Mouse (Mus musculus) hindbrain, embryonic 13.5 days (tissue): ENCODE data around the gene Ung. TPM values are rescaled to one million over a fixed set of nuclear protein-coding genes. Genes with fewer than 3 reads are reported as not detected.

Source experiments
- ATAC-seq: fragments of 200-750 bp; cut with Nextera tagmentation; 2 replicates; pipeline ENCODE4 v1.8.0; 2017; ENCODE audit warnings: moderate TSS enrichment; ENCODE audit not compliant: low FRiP score
- H3K27ac ChIP-seq: fragments of 300-500 bp; sonication (generic); 2 replicates; pipeline ENCODE4 v1.5.1; 2015; ENCODE audit warnings: inconsistent platforms, mild to moderate bottlenecking, moderate library complexity
- H3K27me3 ChIP-seq: fragments of 300-500 bp; sonication (generic); 2 replicates; pipeline ENCODE4 v1.6.1; 2015; ENCODE audit warnings: mild to moderate bottlenecking, inconsistent platforms
- H3K36me3 ChIP-seq: fragments of 300-500 bp; sonication (generic); 2 replicates; pipeline ENCODE4 v1.6.1; 2015; ENCODE audit warnings: mild to moderate bottlenecking, inconsistent platforms
- H3K4me1 ChIP-seq: fragments of 300-500 bp; sonication (generic); replicated peaks from 2 replicates; pipeline ENCODE4 v1.6.1; 2015; ENCODE audit warnings: inconsistent platforms
- H3K4me2 ChIP-seq: fragments of 300-500 bp; sonication (generic); 2 replicates; pipeline ENCODE4 v1.6.1; 2015; ENCODE audit warnings: inconsistent platforms, mild to moderate bottlenecking, moderate library complexity
- H3K4me3 ChIP-seq: fragments of 300-500 bp; sonication (generic); 2 replicates; pipeline ENCODE4 v1.5.1; 2015; ENCODE audit warnings: mild to moderate bottlenecking, inconsistent platforms
- H3K9ac ChIP-seq: fragments of 300-500 bp; sonication (generic); 2 replicates; pipeline ENCODE4 v1.6.1; 2015; ENCODE audit warnings: mild to moderate bottlenecking, inconsistent platforms
- H3K9me3 ChIP-seq: fragments of 300-500 bp; sonication (generic); 2 replicates; pipeline ENCODE4 v1.6.1; 2016; ENCODE audit warnings: inconsistent platforms
- WGBS: fragments of 180-500 bp; shearing (Covaris S2); methylation state at CpG from one replicate; pipeline ENCODE4 v1.1.7; 2015; 5-methylcytosine and 5-hydroxymethylcytosine counted together
- polyA plus RNA-seq: library from polyadenylated mRNA; unstranded; fragments of >200 nt; fragmentation: Nextera tagmentation; extraction: Ambion mirVana; gene quantifications from 2 replicates; pipeline ENCODE4 v1.2.1, GENCODE M21; 2015

The Ung gene
- polyA plus RNA-seq, 1 experiment from 2014 or later = 10.4 TPM

GRCm38 (mm10) chr5:114157236-114157635 is 27.1 kb downstream of the Ung start:
- Histone ChIP-seq H3K4me1 (no peaks in the 10 kb centered on the region), H3K36me3 (no peaks in the 10 kb centered on the region), H3K9ac (no peak overlapping the region), H3K4me3 (no peak overlapping the region), H3K9me3 (no peaks in the 10 kb centered on the region), H3K4me2 (no peak overlapping the region), H3K27me3 (0 out of 2 replicates have a peak, but pooled peaks cover 5% of the 10 kb centered on the region), H3K27ac (no peak overlapping the region)
- no peak for ATAC-seq
- WGBS = 53% methylated on average over 7 of the region's 7 CpGs

DNA sequence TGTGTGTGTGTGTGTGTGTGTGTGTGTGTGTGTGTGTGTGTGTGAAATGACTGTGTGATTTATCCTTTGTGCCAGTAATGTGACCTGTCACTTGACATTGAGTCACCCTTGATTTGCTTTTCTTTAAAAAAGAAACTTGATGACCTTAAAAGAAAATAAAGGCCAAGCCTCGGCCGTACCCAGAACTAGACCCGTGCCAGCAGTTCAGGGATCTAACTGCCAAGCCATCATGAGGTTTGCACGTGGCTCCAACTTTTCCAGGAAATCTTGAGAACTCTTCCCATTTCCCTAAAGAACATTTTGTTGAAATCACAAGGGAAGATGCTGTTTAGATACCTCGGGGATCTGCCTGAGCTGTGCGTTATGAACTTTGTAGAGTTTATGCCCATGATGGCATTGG is 31.2 kb downstream of the Ung start:
- H3K4me1 ChIP-seq = no peaks in the 10 kb centered on the region
- no peaks in the 10 kb centered on the region for H3K36me3 ChIP-seq
- no peaks in the 10 kb centered on the region for H3K9me3 ChIP-seq
- H3K27me3 ChIP-seq = peaks cover 5% of the 10 kb centered on the region; the same call in 1 of the 2 replicates
- H3K27ac ChIP-seq = no peak overlapping the region
- whole genome bisulfite sequencing = 79% methylated on average over 6 of the region's 6 CpGs
- ATAC-seq = no peak
- H3K4me2 ChIP-seq = no peak overlapping the region
- H3K4me3 ChIP-seq = no peak overlapping the region
- no peak overlapping the region for H3K9ac ChIP-seq

- peaks cover 5% of the 10 kb centered on the region; the same call in 1 of the 2 replicates for H3K27me3 ChIP-seq
- H3K27ac ChIP-seq = no peak overlapping the region
- no peaks in the 10 kb centered on the region for H3K9me3 ChIP-seq
- H3K9ac ChIP-seq = no peak overlapping the region
- no peak for ATAC-seq
- H3K36me3 ChIP-seq = no peaks in the 10 kb centered on the region
- H3K4me2 ChIP-seq = no peak overlapping the region
- WGBS = 56% methylated on average over 12 of the region's 12 CpGs
- H3K4me1 ChIP-seq = no peaks in the 10 kb centered on the region
- H3K4me3 ChIP-seq = no peak overlapping the region
Observed at GRCm38 (mm10) chr5:114162106-114162815, 32.1 kb downstream of the Ung start.

DNA sequence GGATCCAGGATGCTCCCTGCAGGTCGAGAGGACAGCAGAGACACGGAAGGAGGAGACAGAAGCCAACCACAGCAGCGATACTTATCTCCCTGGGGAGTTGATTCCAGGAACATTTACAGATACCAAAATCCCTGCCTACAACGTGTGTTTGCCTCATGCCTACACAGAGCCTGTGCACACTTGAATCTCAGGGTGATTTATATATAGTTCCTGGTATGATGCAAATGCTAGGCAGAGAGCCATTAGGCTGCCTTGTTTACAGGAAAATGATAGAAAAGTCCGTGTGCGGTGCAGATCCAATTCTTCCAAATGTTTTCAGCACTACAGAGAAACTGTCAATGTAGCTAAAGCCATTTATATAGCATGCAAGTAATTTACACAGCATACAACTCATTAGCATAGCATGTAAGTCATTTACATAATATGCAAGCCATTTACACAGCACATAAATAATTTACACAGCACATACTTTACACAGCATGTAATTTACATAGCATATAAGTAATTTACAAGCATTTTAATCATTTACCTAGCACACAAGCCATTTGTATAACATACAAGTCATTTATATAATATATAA is 33.0 kb downstream of the Ung start:
- H3K4me1 ChIP-seq = no peaks in the 10 kb centered on the region
- no peak overlapping the region for H3K9ac ChIP-seq
- peaks cover 5% of the 10 kb centered on the region; the same call in 1 of the 2 replicates for H3K27me3 ChIP-seq
- no peaks in the 10 kb centered on the region for H3K36me3 ChIP-seq
- no peak for ATAC-seq
- H3K4me3 ChIP-seq = no peak overlapping the region
- H3K9me3 ChIP-seq = no peaks in the 10 kb centered on the region
- WGBS = 72% methylated on average over 6 of the region's 6 CpGs
- no peak overlapping the region for H3K27ac ChIP-seq
- H3K4me2 ChIP-seq = no peak overlapping the region

DNA sequence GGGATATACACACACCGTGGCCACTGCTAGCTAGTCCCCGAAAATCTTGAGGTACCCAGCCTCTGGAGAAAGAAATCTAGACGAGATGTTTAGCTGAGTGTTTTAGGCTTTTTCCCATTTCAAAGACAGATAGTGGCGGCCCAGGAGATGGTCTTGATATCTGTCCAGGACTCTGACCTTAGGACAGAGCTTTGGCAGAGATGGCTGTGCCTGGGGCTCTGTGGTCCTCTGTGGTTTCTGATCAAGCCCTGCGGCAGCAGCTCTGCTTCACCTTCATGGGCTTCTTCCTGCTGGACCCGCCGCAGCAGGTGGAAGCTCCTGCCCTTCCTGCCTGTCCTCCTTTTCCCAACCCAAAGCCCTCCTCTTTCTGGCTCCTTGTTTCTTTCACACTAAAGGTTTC is 40.2 kb downstream of the Ung start:
- no peak overlapping the region for H3K27ac ChIP-seq
- H3K9ac ChIP-seq = no peak overlapping the region
- H3K9me3 ChIP-seq = no peaks in the 10 kb centered on the region
- H3K4me1 ChIP-seq = 0 out of 2 replicates have a peak, but pooled peaks cover 2% of the 10 kb centered on the region
- H3K27me3 ChIP-seq = peaks cover 25% of the 10 kb centered on the region
- 83% methylated on average over 7 of the region's 7 CpGs for WGBS
- H3K4me2 ChIP-seq = no peak overlapping the region
- no peaks in the 10 kb centered on the region for H3K36me3 ChIP-seq
- no peak overlapping the region for H3K4me3 ChIP-seq
- no peak for ATAC-seq

DNA sequence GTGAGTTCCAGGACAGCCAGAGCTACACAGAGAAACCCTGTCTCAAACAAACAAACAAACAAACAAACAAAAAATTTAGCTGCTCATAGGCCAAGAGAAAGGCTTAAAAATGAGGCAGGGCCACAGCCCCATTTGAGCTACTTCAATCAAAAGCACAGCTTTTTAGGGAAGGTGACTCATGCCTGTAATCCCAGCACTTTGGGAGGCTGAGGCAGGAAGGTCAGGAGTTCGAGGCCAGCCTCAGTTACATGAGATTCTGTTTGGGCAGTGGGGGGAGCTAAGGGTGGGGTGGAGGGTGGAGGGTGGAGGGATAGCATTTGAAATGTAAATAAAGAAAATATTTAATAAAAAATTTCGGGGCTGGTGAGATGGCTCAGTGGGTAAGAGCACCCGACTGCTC is 42.8 kb downstream of the Ung start:
- no peak for ATAC-seq
- Histone ChIP-seq H3K9me3 (no peaks in the 10 kb centered on the region), H3K27ac (no peak overlapping the region), H3K36me3 (no peaks in the 10 kb centered on the region), H3K4me3 (no peak overlapping the region), H3K4me2 (no peak overlapping the region), H3K27me3 (peaks cover 33% of the 10 kb centered on the region), H3K9ac (no peak overlapping the region), H3K4me1 (peaks cover 12% of the 10 kb centered on the region)
- 90% methylated on average over 3 of the region's 3 CpGs for WGBS

DNA sequence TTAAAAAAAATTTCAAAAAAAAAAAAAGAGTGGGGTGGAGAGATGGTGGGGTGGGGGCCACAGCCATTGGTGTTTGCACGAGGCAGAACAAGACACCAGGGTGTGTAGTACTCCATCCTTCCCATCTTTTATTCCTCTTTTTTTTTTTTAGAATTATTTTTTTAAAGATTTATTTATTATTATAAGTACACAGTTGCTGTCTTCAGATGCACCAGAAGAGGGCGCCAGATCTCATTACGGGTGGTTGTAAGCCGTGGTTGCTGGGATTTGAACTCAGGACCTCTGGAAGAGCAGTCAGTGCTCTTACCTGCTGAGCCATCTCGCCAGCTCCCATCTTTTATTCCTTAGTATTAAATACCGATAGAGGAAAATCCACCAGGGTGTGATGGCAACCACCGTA is 43.3 kb downstream of the Ung start:
- no peak for ATAC-seq
- WGBS = 77% methylated on average over 7 of the region's 7 CpGs

DNA sequence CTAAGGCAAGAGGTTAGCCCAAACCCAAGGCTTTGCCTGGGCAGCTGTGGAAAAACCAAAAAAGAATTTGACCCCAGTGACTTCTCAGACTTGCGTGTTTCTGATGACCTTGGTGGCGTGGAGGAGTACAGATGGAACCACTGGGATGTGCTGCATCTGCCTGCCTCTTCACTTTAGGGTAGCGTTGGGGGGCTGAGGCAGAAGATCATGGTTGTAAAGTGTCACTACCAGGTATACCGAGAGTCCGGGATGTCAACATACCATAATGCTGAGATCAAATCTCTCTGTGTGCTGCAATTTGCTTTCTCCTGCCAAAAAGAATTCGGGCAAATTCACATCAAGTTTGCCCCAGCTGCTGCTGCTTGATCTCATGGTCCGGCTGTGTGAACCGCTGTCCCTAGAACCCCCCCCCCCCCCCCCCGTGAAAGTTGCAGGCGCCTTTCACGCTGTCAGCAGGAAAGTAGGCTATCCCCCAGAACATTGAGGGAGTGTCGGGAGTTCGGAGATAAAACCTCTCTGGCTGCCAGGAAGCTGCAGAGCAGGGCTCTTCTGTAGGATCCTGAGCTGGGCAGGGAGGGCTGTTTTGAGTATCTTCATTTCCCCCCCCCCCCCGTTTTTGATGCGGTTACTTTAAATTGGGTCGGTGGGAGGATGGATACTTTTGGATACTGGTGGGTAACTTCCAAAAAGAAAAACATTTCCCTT is 43.8 kb downstream of the Ung start:
- no peak for ATAC-seq
- Histone ChIP-seq H3K9ac (no peak overlapping the region), H3K9me3 (no peaks in the 10 kb centered on the region), H3K4me3 (no peak overlapping the region), H3K4me2 (no peak overlapping the region), H3K27ac (no peak overlapping the region), H3K36me3 (no peaks in the 10 kb centered on the region), H3K27me3 (peaks cover 33% of the 10 kb centered on the region), H3K4me1 (peaks cover 12% of the 10 kb centered on the region)
- 33% methylated on average over 16 of the region's 16 CpGs for WGBS

More for the DNA sequence above, 43.3 kb downstream of the Ung start:
- Histone ChIP-seq H3K4me3 (no peak overlapping the region), H3K9ac (no peak overlapping the region), H3K36me3 (no peaks in the 10 kb centered on the region), H3K27me3 (peaks cover 33% of the 10 kb centered on the region), H3K9me3 (no peaks in the 10 kb centered on the region), H3K4me1 (peaks cover 12% of the 10 kb centered on the region), H3K4me2 (no peak overlapping the region), H3K27ac (no peak overlapping the region)

DNA sequence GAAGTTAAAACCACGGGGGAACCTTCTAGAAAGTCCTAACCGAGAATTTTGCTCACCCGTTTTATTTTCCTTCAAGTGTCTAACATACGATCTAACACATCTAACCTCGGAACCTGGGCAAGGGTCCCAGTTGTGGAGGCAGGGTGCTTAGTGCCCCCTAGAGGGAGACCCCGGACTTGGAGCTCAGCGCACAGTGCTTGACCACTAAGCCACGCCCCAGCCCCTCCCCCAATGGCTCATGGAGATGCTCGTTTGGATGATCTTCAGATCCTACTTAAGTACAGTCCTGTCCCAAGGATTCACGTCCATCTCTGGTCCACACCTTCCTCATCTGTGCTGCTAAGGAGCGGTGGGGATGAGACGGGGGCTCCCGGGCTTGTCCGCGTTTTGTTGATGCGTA is 44.5 kb downstream of the Ung start:
- ATAC-seq = no peak
- Histone ChIP-seq H3K27me3 (peaks cover 33% of the 10 kb centered on the region), H3K9me3 (no peaks in the 10 kb centered on the region), H3K9ac (no peak overlapping the region), H3K4me1 (peaks cover 12% of the 10 kb centered on the region), H3K27ac (no peak overlapping the region), H3K4me2 (no peak overlapping the region), H3K4me3 (no peak overlapping the region), H3K36me3 (no peaks in the 10 kb centered on the region)
- 16% methylated on average over 16 of the region's 16 CpGs for WGBS

GRCm38 (mm10) chr5:114175596-114176171 is 45.5 kb downstream of the Ung start:
- Histone ChIP-seq H3K9me3 (no peaks in the 10 kb centered on the region), H3K4me3 (peak overlapping the region; percentile 33), H3K27me3 (peaks cover 29% of the 10 kb centered on the region), H3K27ac (no peak overlapping the region), H3K9ac (peak overlapping the region; percentile 55), H3K36me3 (no peaks in the 10 kb centered on the region), H3K4me1 (peaks cover 12% of the 10 kb centered on the region), H3K4me2 (peak overlapping the region; percentile 56)
- peak; percentile 63; the same call in 1 of the 2 replicates for ATAC-seq
- WGBS = 1% methylated on average over 24 of the region's 26 CpGs

- WGBS = 61% methylated on average over 8 of the region's 8 CpGs
- ATAC-seq = no peak
- Histone ChIP-seq H3K9me3 (no peaks in the 10 kb centered on the region), H3K36me3 (no peaks in the 10 kb centered on the region), H3K27ac (no peak overlapping the region), H3K27me3 (peaks cover 27% of the 10 kb centered on the region), H3K4me1 (peaks cover 12% of the 10 kb centered on the region), H3K9ac (no peak overlapping the region), H3K4me2 (peak overlapping the region; percentile 56), H3K4me3 (no peak overlapping the region)
Observed at GRCm38 (mm10) chr5:114176548-114177400, 46.6 kb downstream of the Ung start.
